Mouse (Mus musculus) liver, postnatal 0 days (tissue): ENCODE data around the gene Timeless. TPM values are rescaled to one million over a fixed set of nuclear protein-coding genes. Genes with fewer than 3 reads are reported as not detected.

Source experiments
- ATAC-seq: fragments of 200-750 bp; cut with Nextera tagmentation; 2 replicates; pipeline ENCODE4 v1.8.0; 2017; ENCODE audit warnings: mild to moderate bottlenecking, moderate library complexity
- DNase-seq: peaks from one replicate; pipeline ENCODE4 v3.0.0-alpha.2; 2016
- H3K27ac ChIP-seq: fragments of 300-500 bp; sonication (generic); 2 replicates; pipeline ENCODE4 v1.5.1; 2014; ENCODE audit warnings: antibody characterized with exemption, moderate library complexity, mild to moderate bottlenecking, low read depth
- H3K27me3 ChIP-seq: fragments of 300-500 bp; sonication (generic); 2 replicates; pipeline ENCODE4 v1.6.1; 2014; ENCODE audit warnings: low read length, control low read depth, mixed read lengths; ENCODE audit not compliant: insufficient read depth
- H3K36me3 ChIP-seq: fragments of 300-500 bp; sonication (generic); replicated peaks from 2 replicates; pipeline ENCODE4 v1.6.1; 2014; ENCODE audit warnings: mild to moderate bottlenecking, control low read depth, low read length, moderate library complexity, mixed read lengths; ENCODE audit not compliant: insufficient read depth
- H3K4me1 ChIP-seq: fragments of 300-500 bp; sonication (generic); 2 replicates; pipeline ENCODE4 v1.6.1; 2014; ENCODE audit warnings: antibody characterized with exemption, mild to moderate bottlenecking, control low read depth; ENCODE audit not compliant: insufficient read depth
- H3K4me2 ChIP-seq: fragments of 300-500 bp; sonication (generic); 2 replicates; pipeline ENCODE4 v1.6.1; 2014; ENCODE audit warnings: low read depth, mild to moderate bottlenecking, low read length, moderate library complexity, mixed read lengths
- H3K4me3 ChIP-seq: fragments of 300-500 bp; sonication (generic); 2 replicates; pipeline ENCODE4 v1.5.1; 2014; ENCODE audit warnings: low read depth, low read length
- H3K9ac ChIP-seq: fragments of 300-500 bp; sonication (generic); replicated peaks from 2 replicates; pipeline ENCODE4 v1.6.1; 2014; ENCODE audit warnings: mild to moderate bottlenecking, moderate library complexity
- H3K9me3 ChIP-seq: fragments of 300-500 bp; sonication (generic); 2 replicates; pipeline ENCODE4 v1.6.1; 2016; ENCODE audit warnings: mild to moderate bottlenecking, control low read depth, low read length, mixed read lengths
- CTCF ChIP-seq: sonication (generic); IDR thresholded peaks from 2 replicates; pipeline ENCODE4 v1.5.1; 2016; ENCODE audit warnings: antibody characterized with exemption, low read depth
- EP300 ChIP-seq: IDR thresholded peaks from 2 replicates; pipeline ENCODE4 v1.6.1; 2016; ENCODE audit warnings: antibody characterized with exemption, low read depth, mild to moderate bottlenecking
- WGBS: fragments of 180-500 bp; shearing (Covaris S2); extraction: QIAGEN DNeasy Blood & Tissue Kit; methylation state at CpG from one replicate; pipeline ENCODE4 v1.1.7; 2014; ENCODE audit not compliant: insufficient replicate concordance; 5-methylcytosine and 5-hydroxymethylcytosine counted together
- polyA plus RNA-seq: library from polyadenylated mRNA; unstranded; fragments of >200 nt; fragmentation: Nextera tagmentation; extraction: Ambion mirVana; gene quantifications from 2 replicates; pipeline ENCODE4 v1.2.1, GENCODE M21; 2015

Gene Timeless
- polyA plus RNA-seq, 1 experiment from 2014 or later: 18.5 TPM

GRCm38 (mm10) chr10:128296370-128297090, 64.7 kb downstream of the Timeless start:
- Histone ChIP-seq H3K9me3 (no peaks in the 10 kb centered on the region), H3K36me3 (peaks cover 10% of the 10 kb centered on the region), H3K4me1 (peaks cover 15% of the 10 kb centered on the region), H3K4me2 (no peak overlapping the region), H3K9ac (no peak overlapping the region), H3K4me3 (no peak overlapping the region), H3K27ac (no peak overlapping the region), H3K27me3 (no peaks in the 10 kb centered on the region)
- ATAC-seq (no peak), DNase-seq (no peak)
- no peak for TF ChIP-seq CTCF
- TF ChIP-seq EP300: no peak
- WGBS: 73% methylated on average over 13 of the region's 13 CpGs

- H3K27ac ChIP-seq: no peak overlapping the region
- no peak overlapping the region for H3K9ac ChIP-seq
- no peak for TF ChIP-seq CTCF
- TF ChIP-seq EP300: no peak
- H3K27me3 ChIP-seq: no peaks in the 10 kb centered on the region
- no peak for ATAC-seq
- 64% methylated on average over 4 of the region's 4 CpGs for WGBS
- DNase-seq: no peak
- no peak overlapping the region for H3K4me2 ChIP-seq
- no peaks in the 10 kb centered on the region for H3K9me3 ChIP-seq
- no peak overlapping the region for H3K4me3 ChIP-seq
- peaks cover 4% of the 10 kb centered on the region for H3K36me3 ChIP-seq
- peaks cover 18% of the 10 kb centered on the region for H3K4me1 ChIP-seq
These were observed 65.4 kb downstream of the Timeless start for GRCm38 (mm10) chr10:128297221-128297620.

GRCm38 (mm10) chr10:128297622-128298021, 65.8 kb downstream of the Timeless start:
- no peaks in the 10 kb centered on the region for H3K9me3 ChIP-seq
- H3K36me3 ChIP-seq: no peaks in the 10 kb centered on the region; the same call in none of the 2 replicates
- H3K9ac ChIP-seq: no peak overlapping the region; the same call in 1 of the 2 replicates
- WGBS: 71% methylated on average over 11 of the region's 11 CpGs
- ATAC-seq (no peak), DNase-seq (peak; percentile 52)
- H3K4me1 ChIP-seq: peaks cover 22% of the 10 kb centered on the region
- H3K27ac ChIP-seq: peak overlapping the region; percentile 30; the same call in 1 of the 2 replicates
- no peaks in the 10 kb centered on the region for H3K27me3 ChIP-seq
- H3K4me3 ChIP-seq: no peak overlapping the region
- no peak for TF ChIP-seq CTCF
- TF ChIP-seq EP300: no peak
- H3K4me2 ChIP-seq: no peak overlapping the region

DNA sequence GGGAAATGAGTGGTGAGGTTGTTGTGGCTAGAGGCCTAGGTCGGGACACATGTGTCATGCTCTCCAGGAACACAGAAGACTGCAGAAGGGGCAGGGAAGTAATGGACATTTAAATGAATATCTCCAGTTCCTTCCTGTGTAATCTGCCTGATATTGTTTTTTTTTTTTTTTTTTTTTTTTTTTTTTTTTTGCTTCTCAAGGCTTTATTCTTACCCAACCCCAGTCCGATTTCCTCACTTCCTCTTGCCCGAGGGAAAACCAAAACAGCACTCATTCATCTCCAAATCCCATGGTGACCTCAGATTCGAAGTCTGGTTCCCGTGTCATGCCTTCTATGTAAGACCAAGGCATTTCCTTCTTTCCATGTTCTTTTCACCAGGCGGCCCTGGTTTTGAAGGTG, 66.4 kb downstream of the Timeless start:
- Histone ChIP-seq H3K27me3 (no peaks in the 10 kb centered on the region), H3K36me3 (no peaks in the 10 kb centered on the region), H3K27ac (peak overlapping the region; percentile 39; the same call in 1 of the 2 replicates), H3K9ac (peak overlapping the region; percentile 38; the same call in 1 of the 2 replicates), H3K4me2 (peak overlapping the region; percentile 13; the same call in 1 of the 2 replicates), H3K9me3 (no peaks in the 10 kb centered on the region), H3K4me1 (peaks cover 23% of the 10 kb centered on the region), H3K4me3 (no peak overlapping the region)
- WGBS: 33% methylated on average over 6 of the region's 6 CpGs
- ATAC-seq (no peak), DNase-seq (no peak)
- TF ChIP-seq CTCF (no peak), EP300 (no peak)

GRCm38 (mm10) chr10:128298702-128299171, 66.9 kb downstream of the Timeless start, which contains the start of gene Il23a:
Gene Il23a, minus strand, starts transcription at chr10:128298752.
- no peak for DNase-seq
- no peaks in the 10 kb centered on the region for H3K36me3 ChIP-seq
- peak within 1 kb of the TSS; percentile 38; the same call in 1 of the 2 replicates for H3K9ac ChIP-seq
- TF ChIP-seq EP300 (no peak), CTCF (no peak)
- peak within 1 kb of the TSS; percentile 13; the same call in 1 of the 2 replicates for H3K4me2 ChIP-seq
- ATAC-seq: no peak
- peaks cover 25% of the 10 kb centered on the region for H3K4me1 ChIP-seq
- H3K4me3 ChIP-seq: no peak within 1 kb of the TSS
- no peaks in the 10 kb centered on the region for H3K27me3 ChIP-seq
- WGBS: 47% methylated on average over 11 of the region's 11 CpGs
- H3K9me3 ChIP-seq: no peaks in the 10 kb centered on the region
- H3K27ac ChIP-seq: peak within 1 kb of the TSS; percentile 39; the same call in 1 of the 2 replicates

GRCm38 (mm10) chr10:128302357-128302756, 70.5 kb downstream of the Timeless start:
- ATAC-seq (no peak), DNase-seq (no peak)
- Histone ChIP-seq H3K4me3 (peak overlapping the region; percentile 65), H3K27ac (peak overlapping the region; percentile 88), H3K27me3 (no peaks in the 10 kb centered on the region), H3K36me3 (peaks cover 2% of the 10 kb centered on the region; the same call in 1 of the 2 replicates), H3K4me2 (peak overlapping the region; percentile 87), H3K9me3 (no peaks in the 10 kb centered on the region), H3K9ac (peak overlapping the region; percentile 92), H3K4me1 (peaks cover 38% of the 10 kb centered on the region)
- 22% methylated on average over 3 of the region's 3 CpGs for WGBS
- no peak for TF ChIP-seq EP300
- TF ChIP-seq CTCF: no peak

Other genes starting within 250 kb of the Timeless start
- 29.5 and 32.4 TPM in 2 replicates for gene Hsd17b6, start 224.5 kb upstream of the Timeless start, polyA plus RNA-seq
- gene Prim1, start 216.9 kb upstream of the Timeless start, polyA plus RNA-seq: 26.2 and 29.1 TPM in 2 replicates
- gene Naca, start 196.5 kb upstream of the Timeless start, polyA plus RNA-seq: 384 and 394 TPM in 2 replicates
- 193 and 194 TPM in 2 replicates for gene Ptges3, start 173.1 kb upstream of the Timeless start, polyA plus RNA-seq
- gene Atp5b, start 148.8 kb upstream of the Timeless start, polyA plus RNA-seq: 1,808 and 1,865 TPM in 2 replicates
- gene Baz2a, start 140.5 kb upstream of the Timeless start, polyA plus RNA-seq: 4.3 and 5.4 TPM in 2 replicates
- gene Rbms2, start 51.8 kb upstream of the Timeless start, polyA plus RNA-seq: 4.5 TPM in 2 replicates
- 48.8 and 67.3 TPM in 2 replicates for gene Gls2, start 37.6 kb upstream of the Timeless start, polyA plus RNA-seq
- 54.0 and 61.1 TPM in 2 replicates for gene Spryd4, start 20.3 kb upstream of the Timeless start, polyA plus RNA-seq
- gene Mip, start 6.2 kb upstream of the Timeless start, polyA plus RNA-seq: not detected in 2 replicates
- 41.8 and 42.4 TPM in 2 replicates for gene Apon, start 22.0 kb downstream of the Timeless start, polyA plus RNA-seq
- gene Apof, start 36.6 kb downstream of the Timeless start, polyA plus RNA-seq: 1,289 and 1,338 TPM in 2 replicates
- 11.3 and 12.1 TPM in 2 replicates for gene Stat2, start 38.5 kb downstream of the Timeless start, polyA plus RNA-seq
- not detected in 2 replicates for gene Il23a, start 66.7 kb downstream of the Timeless start, polyA plus RNA-seq
- 9.2 and 10.2 TPM in 2 replicates for gene Pan2, start 71.3 kb downstream of the Timeless start, polyA plus RNA-seq
- gene Cnpy2, start 90.4 kb downstream of the Timeless start, polyA plus RNA-seq: 110 and 121 TPM in 2 replicates
- gene Cs, start 105.7 kb downstream of the Timeless start, polyA plus RNA-seq: 45.3 and 51.4 TPM in 2 replicates
- 8.5 and 11.2 TPM in 2 replicates for gene Coq10a, start 136.9 kb downstream of the Timeless start, polyA plus RNA-seq
- 2.0 and 2.7 TPM in 2 replicates for gene Ankrd52, start 145.1 kb downstream of the Timeless start, polyA plus RNA-seq
- gene Slc39a5, start 169.2 kb downstream of the Timeless start, polyA plus RNA-seq: 59.0 and 64.1 TPM in 2 replicates
- gene Nabp2, start 179.4 kb downstream of the Timeless start, polyA plus RNA-seq: 33.7 and 33.8 TPM in 2 replicates
- 7.2 and 7.3 TPM in 2 replicates for gene Rnf41, start 179.6 kb downstream of the Timeless start, polyA plus RNA-seq
- gene Smarcc2, start 227.2 kb downstream of the Timeless start, polyA plus RNA-seq: 13.4 and 14.7 TPM in 2 replicates